14 mouse cellular contexts compared by ENCODE assay signal in genomic region chr12:84400068-84400467, GRCm38 (mm10). TPM values are rescaled to one million over a fixed set of nuclear protein-coding genes. Genes with fewer than 3 reads are reported as not detected.
DNase-seq lines count a peak whose midpoint lies in the region; ATAC-seq and TF ChIP-seq lines count a peak whose summit lies in the region.
"Had no signal": no experiment of that assay in that cellular context is flagged by ENCODE, and none has a peak within 500 bp of the region (broad histone marks: within the 10 kb centered on the region; RNA-seq: fewer than 3 reads in every experiment).

No protein-coding gene starts in this region.

- no peak for TF ChIP-seq CTCF in kidney, postnatal 0 days (IDR thresholded peaks at IDR 0.05; ENCODE audit: low read depth)
- TF ChIP-seq CTCF in intestine, postnatal 0 days (IDR thresholded peaks at IDR 0.05; ENCODE audit: low read depth), result no peak
- TF ChIP-seq CTCF in hindbrain, postnatal 0 days (IDR thresholded peaks at IDR 0.05; ENCODE audit: low read depth), result no peak

- H3K9me3 ChIP-seq in kidney, postnatal 0 days (replicated peaks; ENCODE audit: low read length), result no peaks in the 10 kb centered on the region
- H3K9me3 ChIP-seq in intestine, postnatal 0 days (ENCODE audit: control insufficient read depth), result no peaks in the 10 kb centered on the region
- no peaks in the 10 kb centered on the region for H3K9me3 ChIP-seq in stomach, embryonic 14.5 days (ENCODE audit: control insufficient read depth, low read depth, low read length)
- no peaks in the 10 kb centered on the region for H3K9me3 ChIP-seq in hindbrain, postnatal 0 days (ENCODE audit: low read length)
- H3K9me3 ChIP-seq: hindbrain, embryonic 13.5 days; midbrain, embryonic 15.5 days had no signal

- H3K36me3 ChIP-seq in kidney, postnatal 0 days (ENCODE audit: insufficient read depth, low read length), result no peaks in the 10 kb centered on the region; the same call in 1 of the 2 replicates
- peaks cover 9% of the 10 kb centered on the region; the same call in 1 of the 2 replicates for H3K36me3 ChIP-seq in intestine, postnatal 0 days (ENCODE audit: control insufficient read depth, insufficient read depth)
- H3K36me3 ChIP-seq in stomach, embryonic 14.5 days (ENCODE audit: control insufficient read depth, insufficient read depth, low read length), result no peaks in the 10 kb centered on the region
- no peaks in the 10 kb centered on the region for H3K36me3 ChIP-seq in hindbrain, postnatal 0 days (ENCODE audit: insufficient read depth, low read length)
- H3K36me3 ChIP-seq: hindbrain, embryonic 13.5 days; midbrain, embryonic 15.5 days had no signal

- ATAC-seq in kidney, postnatal 0 days (replicated peaks; ENCODE audit: low FRiP score, low read depth), result no peak
- no peak for ATAC-seq in intestine, postnatal 0 days
- ATAC-seq in stomach, embryonic 14.5 days (ENCODE audit: insufficient number of reproducible peaks, insufficient read depth, low FRiP score, low read depth), result no peak
- no peak for ATAC-seq in hindbrain, postnatal 0 days
- ATAC-seq: CD4-positive, CD25-positive, alpha-beta regulatory T cell, adult 4 months; forebrain, embryonic 16.5 days; midbrain, embryonic 15.5 days had no signal

- no peaks in the 10 kb centered on the region for H3K4me1 ChIP-seq in kidney, postnatal 0 days (replicated peaks; ENCODE audit: insufficient read depth, low read length)
- H3K4me1 ChIP-seq in brown adipose tissue, adult 24 weeks (ENCODE audit: control insufficient read depth, insufficient read depth, insufficient read length, low read length), result peaks cover 6% of the 10 kb centered on the region
- H3K4me1 ChIP-seq in intestine, postnatal 0 days (replicated peaks; ENCODE audit: control insufficient read depth, insufficient read depth, low read length), result no peaks in the 10 kb centered on the region
- H3K4me1 ChIP-seq in stomach, embryonic 14.5 days (ENCODE audit: control insufficient read depth, insufficient read depth, low read length), result no peaks in the 10 kb centered on the region
- no peaks in the 10 kb centered on the region for H3K4me1 ChIP-seq in hindbrain, postnatal 0 days (ENCODE audit: insufficient read depth, low read length)
- H3K4me1 ChIP-seq: hindbrain, embryonic 13.5 days; midbrain, embryonic 15.5 days had no signal

- peak overlapping the region; percentile 82 for H3K27ac ChIP-seq in kidney, postnatal 0 days
- peak overlapping the region; percentile 87 for H3K27ac ChIP-seq in brown adipose tissue, adult 24 weeks (replicated peaks; ENCODE audit: low read depth, low read length)
- peak overlapping the region; percentile 87 for H3K27ac ChIP-seq in intestine, postnatal 0 days (ENCODE audit: low read depth, low read length)
- H3K27ac ChIP-seq in stomach, embryonic 14.5 days (ENCODE audit: low read length), result 0 out of 2 replicates have a peak overlapping the region, but pooled peaks have one; percentile 16
- no peak overlapping the region for H3K27ac ChIP-seq in hindbrain, postnatal 0 days
- H3K27ac ChIP-seq: hindbrain, embryonic 13.5 days; midbrain, embryonic 15.5 days had no signal

- H3K4me2 ChIP-seq in kidney, postnatal 0 days (ENCODE audit: low read length), result peak overlapping the region; percentile 21; the same call in 1 of the 2 replicates
- peak overlapping the region; percentile 53 for H3K4me2 ChIP-seq in intestine, postnatal 0 days (replicated peaks; ENCODE audit: low read depth)
- H3K4me2 ChIP-seq in stomach, embryonic 14.5 days (replicated peaks; ENCODE audit: low read depth, low read length), result no peak overlapping the region
- H3K4me2 ChIP-seq in hindbrain, postnatal 0 days (ENCODE audit: low read depth, low read length), result no peak overlapping the region
- H3K4me2 ChIP-seq: hindbrain, embryonic 13.5 days; lung, embryonic 14.5 days; midbrain, embryonic 15.5 days had no signal

- no peak for DNase-seq in kidney, postnatal 0 days (ENCODE audit: low spot score)
- no peak for DNase-seq in kidney, postnatal 36 days
- DNase-seq in hindbrain, postnatal 0 days (ENCODE audit: low spot score), result no peak
- DNase-seq in cerebellum, postnatal 14 days, result no peak
- DNase-seq: cerebellum, adult 9-10 months; lung, embryonic 14.5 days had no signal

- WGBS in kidney, postnatal 0 days, result 75% methylated on average over 3 of the region's 3 CpGs
- WGBS in intestine, postnatal 0 days, result 47% methylated on average over 3 of the region's 3 CpGs
- 66% methylated on average over 3 of the region's 3 CpGs for WGBS in stomach, embryonic 14.5 days
- 88% methylated on average over 3 of the region's 3 CpGs for WGBS in hindbrain, postnatal 0 days

- no peak overlapping the region for H3K4me3 ChIP-seq in kidney, postnatal 0 days (replicated peaks; ENCODE audit: low read depth, low read length)
- H3K4me3 ChIP-seq in brown adipose tissue, adult 24 weeks (ENCODE audit: insufficient read depth, low read depth, low read length), result no peak overlapping the region
- peak overlapping the region; percentile 21 for H3K4me3 ChIP-seq in intestine, postnatal 0 days (ENCODE audit: low read depth, low read length)
- H3K4me3 ChIP-seq in stomach, embryonic 14.5 days (ENCODE audit: low read depth, low read length), result no peak overlapping the region
- H3K4me3 ChIP-seq in hindbrain, postnatal 0 days (ENCODE audit: low read length), result no peak overlapping the region
- H3K4me3 ChIP-seq: erythroblast, embryonic 14.5 days; hindbrain, embryonic 13.5 days; midbrain, embryonic 15.5 days had no signal

- 0 out of 2 replicates have a peak overlapping the region, but pooled peaks have one; percentile 18 for H3K9ac ChIP-seq in kidney, postnatal 0 days (ENCODE audit: low read depth, low read length)
- H3K9ac ChIP-seq in intestine, postnatal 0 days (ENCODE audit: low read depth, low read length), result peak overlapping the region; percentile 0; the same call in 1 of the 2 replicates
- H3K9ac ChIP-seq in stomach, embryonic 14.5 days (replicated peaks; ENCODE audit: low read depth, low read length), result no peak overlapping the region
- no peak overlapping the region for H3K9ac ChIP-seq in hindbrain, postnatal 0 days (replicated peaks; ENCODE audit: low read length)
- H3K9ac ChIP-seq: hindbrain, embryonic 13.5 days; lung, embryonic 14.5 days; midbrain, embryonic 15.5 days had no signal

- no peaks in the 10 kb centered on the region for H3K27me3 ChIP-seq in kidney, postnatal 0 days (ENCODE audit: insufficient read depth, low read length)
- no peaks in the 10 kb centered on the region for H3K27me3 ChIP-seq in intestine, postnatal 0 days (replicated peaks; ENCODE audit: control insufficient read depth, insufficient read depth, low read length)
- H3K27me3 ChIP-seq in stomach, embryonic 14.5 days (ENCODE audit: control insufficient read depth, insufficient read depth, low read length), result no peaks in the 10 kb centered on the region
- H3K27me3 ChIP-seq in hindbrain, postnatal 0 days (ENCODE audit: insufficient read depth, low read length), result no peaks in the 10 kb centered on the region
- H3K27me3 ChIP-seq: hindbrain, embryonic 13.5 days; midbrain, embryonic 15.5 days had no signal

RNA-seq across cellular contexts. Expression of gene Entpd5, which starts 8.8 kb away (rescaled TPM):
- 85.5 and 99.1 TPM in 2 replicates for polyA plus RNA-seq in kidney, postnatal 0 days (2015; fragmentation: Nextera tagmentation; extraction: Ambion mirVana)
- polyA plus RNA-seq in brown adipose tissue, adult 24 weeks (2012; ENCODE audit: insufficient read depth, insufficient read length, missing spikeins), result 78.5 and 97.3 TPM in 2 replicates
- polyA plus RNA-seq in intestine, postnatal 0 days (2015; fragmentation: Nextera tagmentation; extraction: Ambion mirVana), result 54.4 and 56.5 TPM in 2 replicates
- polyA plus RNA-seq in stomach, embryonic 14.5 days (2014; fragmentation: Nextera tagmentation; extraction: Ambion mirVana), result 15.0 and 15.8 TPM in 2 replicates
- 15.6 and 20.8 TPM in 2 replicates for total RNA-seq in hindbrain, postnatal 0 days (2014; rRNA removed)
- 13.2 and 13.4 TPM in 2 replicates for polyA plus RNA-seq in hindbrain, postnatal 0 days (2015; fragmentation: Nextera tagmentation; extraction: Ambion mirVana)

RNA-seq across cellular contexts. Expression of gene Bbof1, which starts 8.8 kb away (rescaled TPM):
- polyA plus RNA-seq in kidney, postnatal 0 days (2015; fragmentation: Nextera tagmentation; extraction: Ambion mirVana), result 1.3 and 1.4 TPM in 2 replicates
- 11.5 and 16.1 TPM in 2 replicates for polyA plus RNA-seq in brown adipose tissue, adult 24 weeks (2012; ENCODE audit: insufficient read depth, insufficient read length, missing spikeins)
- 0.42 and 0.53 TPM in 2 replicates for polyA plus RNA-seq in intestine, postnatal 0 days (2015; fragmentation: Nextera tagmentation; extraction: Ambion mirVana)
- 1.00 and 1.5 TPM in 2 replicates for polyA plus RNA-seq in stomach, embryonic 14.5 days (2014; fragmentation: Nextera tagmentation; extraction: Ambion mirVana)
- total RNA-seq in hindbrain, postnatal 0 days (2014; rRNA removed), result 2.2 and 2.4 TPM in 2 replicates
- 2.1 and 2.3 TPM in 2 replicates for polyA plus RNA-seq in hindbrain, postnatal 0 days (2015; fragmentation: Nextera tagmentation; extraction: Ambion mirVana)

RNA-seq across cellular contexts. Expression of gene Rnf113a2, which starts 16.9 kb away (rescaled TPM):
- polyA plus RNA-seq in kidney, postnatal 0 days (2015; fragmentation: Nextera tagmentation; extraction: Ambion mirVana), result 28.4 and 28.8 TPM in 2 replicates
- 11.2 and 14.2 TPM in 2 replicates for polyA plus RNA-seq in brown adipose tissue, adult 24 weeks (2012; ENCODE audit: insufficient read depth, insufficient read length, missing spikeins)
- polyA plus RNA-seq in intestine, postnatal 0 days (2015; fragmentation: Nextera tagmentation; extraction: Ambion mirVana), result 17.4 and 18.7 TPM in 2 replicates
- polyA plus RNA-seq in stomach, embryonic 14.5 days (2014; fragmentation: Nextera tagmentation; extraction: Ambion mirVana), result 24.8 and 26.0 TPM in 2 replicates
- total RNA-seq in hindbrain, postnatal 0 days (2014; rRNA removed), result 3.2 and 7.4 TPM in 2 replicates
- 20.1 and 21.3 TPM in 2 replicates for polyA plus RNA-seq in hindbrain, postnatal 0 days (2015; fragmentation: Nextera tagmentation; extraction: Ambion mirVana)

RNA-seq across cellular contexts. Expression of gene Fam161b, which starts 38.4 kb away (rescaled TPM):
- polyA plus RNA-seq in kidney, postnatal 0 days (2015; fragmentation: Nextera tagmentation; extraction: Ambion mirVana), result 2.0 and 2.1 TPM in 2 replicates
- polyA plus RNA-seq in brown adipose tissue, adult 24 weeks (2012; ENCODE audit: insufficient read depth, insufficient read length, missing spikeins), result 3.1 and 4.3 TPM in 2 replicates
- polyA plus RNA-seq in intestine, postnatal 0 days (2015; fragmentation: Nextera tagmentation; extraction: Ambion mirVana), result 0.91 and 1.4 TPM in 2 replicates
- polyA plus RNA-seq in stomach, embryonic 14.5 days (2014; fragmentation: Nextera tagmentation; extraction: Ambion mirVana), result 2.7 and 3.4 TPM in 2 replicates
- 7.1 and 9.7 TPM in 2 replicates for total RNA-seq in hindbrain, postnatal 0 days (2014; rRNA removed)
- 9.8 and 10.2 TPM in 2 replicates for polyA plus RNA-seq in hindbrain, postnatal 0 days (2015; fragmentation: Nextera tagmentation; extraction: Ambion mirVana)

RNA-seq across cellular contexts. Expression of gene Coq6, which starts 38.6 kb away (rescaled TPM):
- 36.0 and 40.9 TPM in 2 replicates for polyA plus RNA-seq in kidney, postnatal 0 days (2015; fragmentation: Nextera tagmentation; extraction: Ambion mirVana)
- polyA plus RNA-seq in brown adipose tissue, adult 24 weeks (2012; ENCODE audit: insufficient read depth, insufficient read length, missing spikeins), result 153 and 163 TPM in 2 replicates
- polyA plus RNA-seq in intestine, postnatal 0 days (2015; fragmentation: Nextera tagmentation; extraction: Ambion mirVana), result 21.5 and 23.2 TPM in 2 replicates
- polyA plus RNA-seq in stomach, embryonic 14.5 days (2014; fragmentation: Nextera tagmentation; extraction: Ambion mirVana), result 52.6 and 52.7 TPM in 2 replicates
- 67.9 and 80.2 TPM in 2 replicates for total RNA-seq in hindbrain, postnatal 0 days (2014; rRNA removed)
- 39.7 and 40.8 TPM in 2 replicates for polyA plus RNA-seq in hindbrain, postnatal 0 days (2015; fragmentation: Nextera tagmentation; extraction: Ambion mirVana)

Comparison
In these comparisons a context has a peak if more than half of its experiments do, and no peak if none do; other contexts are left out.
1. H3K4me2 ChIP-seq: peak in kidney, postnatal 0 days (single experiment) and intestine, postnatal 0 days (single experiment); none in stomach, embryonic 14.5 days (single experiment) and hindbrain, postnatal 0 days (single experiment).
2. H3K9ac ChIP-seq: peak in kidney, postnatal 0 days (single experiment) and intestine, postnatal 0 days (single experiment); none in stomach, embryonic 14.5 days (single experiment) and hindbrain, postnatal 0 days (single experiment).